Mouse (Mus musculus): ENCODE data around the gene Stam. TPM values are rescaled to one million over a fixed set of nuclear protein-coding genes. Genes with fewer than 3 reads are reported as not detected.
A peak's percentile ranks its signal among the peaks of the same experiment; 100 is the strongest.
"Not testable (repeated sequence)": the region's sequence is repeated elsewhere in the genome, so short reads cannot be mapped to it uniquely, and the experiment has no call there.

Stam gene
- polyA plus RNA-seq, 1 experiment, result 77.4 TPM

DNA sequence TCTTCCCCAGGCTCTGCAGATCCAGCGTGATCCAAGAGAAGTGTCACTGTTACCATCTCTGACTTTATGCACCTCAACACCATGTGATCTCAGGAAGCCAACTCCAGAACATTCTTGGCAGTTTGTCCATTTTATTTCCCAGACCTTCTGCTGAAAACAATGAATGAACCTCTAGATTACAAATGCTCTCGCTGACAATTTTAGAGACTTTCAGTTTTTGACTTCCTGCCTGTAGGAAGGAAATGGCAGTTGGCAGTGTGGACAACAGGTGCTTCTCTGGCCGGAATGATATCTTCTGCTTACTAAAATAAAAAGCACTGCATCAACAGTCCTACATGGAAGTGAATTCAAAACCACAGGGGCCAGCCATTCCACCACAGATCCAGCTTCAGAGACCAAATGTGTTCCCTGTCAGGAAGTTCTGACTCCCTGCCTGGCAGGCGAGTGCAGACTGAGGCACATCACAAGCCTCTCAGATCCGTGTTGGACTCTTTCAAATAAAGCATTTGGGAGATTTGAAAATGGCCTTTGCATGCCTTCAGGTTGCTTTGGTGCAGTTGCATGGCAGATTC is 90.6 kb downstream of the Stam start:
- DNase-seq (ENCODE audit: low read depth), result no peak
- TF ChIP-seq CTCF (IDR thresholded peaks at IDR 0.05; ENCODE audit: borderline replicate concordance, extremely low read depth, insufficient read depth, insufficient read length) (no peak), POLR2A (IDR thresholded peaks at IDR 0.05; ENCODE audit: borderline replicate concordance, extremely low read depth, insufficient read depth, insufficient read length, poor library complexity, severe bottlenecking) (no peak)

DNA sequence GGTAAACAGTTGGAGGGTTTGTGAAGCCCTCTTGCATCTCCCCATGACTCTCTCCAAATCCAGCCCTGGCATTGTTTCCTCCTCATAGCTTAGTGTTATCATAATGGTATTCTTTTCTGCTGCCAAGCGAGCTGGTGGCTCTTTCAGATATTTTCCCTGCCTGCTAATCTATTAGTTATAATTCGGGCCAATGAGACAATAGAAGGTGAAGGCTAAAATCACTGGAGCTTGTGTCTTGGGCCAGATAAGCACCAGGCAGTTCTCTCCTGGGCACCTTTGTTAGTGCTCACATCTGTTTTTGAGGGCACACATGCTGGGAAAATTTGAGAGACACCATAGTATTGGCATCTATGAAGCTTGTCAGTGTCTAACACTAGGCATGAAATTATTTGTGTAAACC is 91.2 kb downstream of the Stam start:
- TF ChIP-seq POLR2A (IDR thresholded peaks at IDR 0.05; ENCODE audit: borderline replicate concordance, extremely low read depth, insufficient read depth, insufficient read length, poor library complexity, severe bottlenecking) (no peak), CTCF (IDR thresholded peaks at IDR 0.05; ENCODE audit: borderline replicate concordance, extremely low read depth, insufficient read depth, insufficient read length) (no peak)
- no peak for DNase-seq (ENCODE audit: low read depth)

DNA sequence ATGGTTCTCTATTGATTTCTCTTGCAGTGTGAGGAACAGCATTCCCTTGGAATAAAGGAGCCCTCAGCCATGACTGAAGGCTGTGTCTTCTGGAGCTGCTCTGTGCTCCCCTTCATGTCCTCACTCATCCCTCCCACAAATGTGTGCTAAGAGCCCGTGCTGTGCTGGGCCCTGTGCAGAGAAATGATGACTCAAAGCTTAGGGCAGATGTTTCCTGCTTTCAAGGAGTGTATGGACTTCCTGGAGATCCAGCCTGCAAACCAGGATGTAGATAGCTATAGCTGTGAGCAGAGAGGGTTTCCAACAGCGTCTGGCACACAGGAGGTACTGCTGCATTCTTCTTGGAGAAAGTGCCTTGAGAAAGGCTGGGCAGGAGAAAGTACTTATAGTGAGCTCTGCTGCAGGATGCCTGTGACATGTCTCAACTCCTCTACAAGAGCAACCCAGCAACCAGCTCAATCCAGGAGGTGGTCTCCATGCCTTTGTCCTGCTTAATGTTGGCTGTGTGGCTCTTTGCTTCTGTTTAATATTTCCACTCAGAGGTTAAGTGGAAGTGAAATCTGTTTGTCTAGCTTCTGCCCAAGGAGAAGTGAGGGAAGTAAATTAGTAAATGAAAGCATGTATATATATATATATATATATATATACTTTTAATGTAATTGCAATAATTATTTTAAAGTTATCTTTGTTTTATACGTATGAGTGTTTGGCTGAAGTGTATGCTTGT is 91.9 kb downstream of the Stam start:
- no peak for TF ChIP-seq CTCF (IDR thresholded peaks at IDR 0.05; ENCODE audit: borderline replicate concordance, extremely low read depth, insufficient read depth, insufficient read length)
- TF ChIP-seq POLR2A (IDR thresholded peaks at IDR 0.05; ENCODE audit: borderline replicate concordance, extremely low read depth, insufficient read depth, insufficient read length, poor library complexity, severe bottlenecking), result no peak
- DNase-seq (ENCODE audit: low read depth), result peak; percentile 8

DNA sequence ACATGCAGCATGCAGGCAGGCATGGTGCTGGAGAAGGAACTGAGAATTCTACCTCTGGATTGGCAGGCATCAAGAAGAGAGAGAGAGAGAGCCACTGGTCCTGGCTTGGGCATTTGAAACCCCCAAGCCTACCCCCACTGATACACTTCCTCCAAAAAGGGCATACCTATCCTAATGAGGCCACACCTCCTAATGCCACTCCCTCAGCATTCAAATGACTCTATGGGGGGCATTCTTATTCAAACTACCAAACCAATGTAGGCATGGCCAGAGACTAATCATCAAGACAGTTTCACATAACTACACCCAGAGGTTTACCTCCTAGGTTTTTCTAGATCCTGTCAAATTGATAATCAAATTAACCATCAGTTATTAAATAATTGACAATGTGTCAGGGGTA is 93.8 kb downstream of the Stam start:
- TF ChIP-seq CTCF (IDR thresholded peaks at IDR 0.05; ENCODE audit: borderline replicate concordance, extremely low read depth, insufficient read depth, insufficient read length) (no peak), POLR2A (IDR thresholded peaks at IDR 0.05; ENCODE audit: borderline replicate concordance, extremely low read depth, insufficient read depth, insufficient read length, poor library complexity, severe bottlenecking) (no peak)
- DNase-seq (ENCODE audit: low read depth), result no peak

DNA sequence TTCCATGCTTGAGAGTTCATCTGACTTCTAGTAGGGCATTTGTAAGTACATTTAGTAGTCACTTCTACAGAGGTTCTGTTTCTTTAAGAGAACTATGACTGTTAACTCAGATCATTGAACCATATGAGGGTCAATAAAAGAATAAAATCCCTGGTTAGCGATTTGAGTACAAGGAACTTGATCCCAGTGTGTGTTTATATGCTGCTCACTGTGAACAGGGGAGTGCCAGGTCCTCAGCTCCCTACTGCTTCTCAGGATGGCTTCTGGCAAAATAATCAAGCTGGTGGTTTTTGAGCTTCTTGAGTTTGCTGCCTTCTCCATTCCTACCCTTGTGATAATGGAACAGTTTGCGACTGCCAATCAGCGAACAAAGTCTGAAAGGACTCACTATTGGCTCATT is 100.4 kb downstream of the Stam start, which contains the start of gene Tmem236:
TSS of gene Tmem236 (plus strand) at position 190 of the 400 bp plus-strand sequence.
- no peak for TF ChIP-seq CTCF (IDR thresholded peaks at IDR 0.05; ENCODE audit: borderline replicate concordance, extremely low read depth, insufficient read depth, insufficient read length)
- TF ChIP-seq POLR2A (IDR thresholded peaks at IDR 0.05; ENCODE audit: borderline replicate concordance, extremely low read depth, insufficient read depth, insufficient read length, poor library complexity, severe bottlenecking), result no peak
- no peak for DNase-seq (ENCODE audit: low read depth)

DNA sequence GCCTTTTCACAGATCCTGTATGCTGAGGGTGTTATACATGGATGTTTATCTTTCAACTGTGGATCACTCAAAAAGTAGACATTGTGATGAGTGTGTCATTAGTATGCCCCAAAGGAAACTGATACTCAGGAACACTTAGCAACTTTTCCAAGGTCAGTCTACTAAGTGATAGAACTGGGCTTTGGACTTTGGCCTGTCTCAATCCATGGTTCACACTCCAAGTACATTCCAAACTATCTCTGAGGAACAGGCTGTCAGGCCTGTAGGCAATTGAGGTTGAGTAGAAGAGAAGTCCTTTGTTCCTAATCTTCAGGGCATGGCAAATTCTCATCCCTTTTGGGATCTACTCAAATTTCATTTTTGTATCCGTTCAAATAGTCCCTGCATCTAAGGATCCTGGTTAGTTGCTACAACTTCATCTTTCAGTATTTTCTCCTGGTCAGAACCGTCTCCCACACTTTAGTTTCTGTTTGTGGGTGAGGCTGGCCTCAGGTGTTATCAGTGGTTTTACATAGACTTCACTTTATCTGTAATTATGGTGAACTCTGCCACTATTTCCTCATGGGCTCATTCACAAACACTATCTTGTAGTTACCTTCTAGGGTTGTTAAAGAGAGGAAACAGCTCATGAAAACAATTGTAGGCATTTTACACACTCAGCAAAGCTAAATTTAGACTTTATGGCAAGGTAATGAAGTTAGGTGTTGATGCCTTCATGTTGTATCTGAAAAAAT is 102.7 kb downstream of the Stam start:
- DNase-seq (ENCODE audit: low read depth), result no peak
- TF ChIP-seq POLR2A (IDR thresholded peaks at IDR 0.05; ENCODE audit: borderline replicate concordance, extremely low read depth, insufficient read depth, insufficient read length, poor library complexity, severe bottlenecking) (no peak), CTCF (IDR thresholded peaks at IDR 0.05; ENCODE audit: borderline replicate concordance, extremely low read depth, insufficient read depth, insufficient read length) (no peak)

DNA sequence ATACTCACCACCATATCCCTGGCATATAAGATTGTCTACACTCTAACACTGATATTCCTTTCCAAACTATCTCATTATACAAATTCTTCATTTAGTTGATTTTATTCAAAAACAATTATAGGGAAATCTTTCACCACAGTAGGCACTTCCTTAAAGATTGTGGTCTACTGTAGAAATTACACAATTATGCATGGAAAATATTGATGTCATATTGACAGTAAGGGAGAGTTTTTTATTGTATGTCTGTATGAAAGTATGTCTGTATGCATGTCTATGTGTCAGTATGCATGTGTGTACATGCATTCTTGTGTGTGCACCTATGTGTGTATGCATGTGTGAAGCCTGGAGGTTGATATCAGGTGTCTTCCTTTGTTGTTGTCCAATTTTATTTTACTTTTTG is 110.5 kb downstream of the Stam start:
- TF ChIP-seq POLR2A (IDR thresholded peaks at IDR 0.05; ENCODE audit: borderline replicate concordance, extremely low read depth, insufficient read depth, insufficient read length, poor library complexity, severe bottlenecking), result no peak
- no peak for TF ChIP-seq CTCF (IDR thresholded peaks at IDR 0.05; ENCODE audit: borderline replicate concordance, extremely low read depth, insufficient read depth, insufficient read length)
- no peak for DNase-seq (ENCODE audit: low read depth)

DNA sequence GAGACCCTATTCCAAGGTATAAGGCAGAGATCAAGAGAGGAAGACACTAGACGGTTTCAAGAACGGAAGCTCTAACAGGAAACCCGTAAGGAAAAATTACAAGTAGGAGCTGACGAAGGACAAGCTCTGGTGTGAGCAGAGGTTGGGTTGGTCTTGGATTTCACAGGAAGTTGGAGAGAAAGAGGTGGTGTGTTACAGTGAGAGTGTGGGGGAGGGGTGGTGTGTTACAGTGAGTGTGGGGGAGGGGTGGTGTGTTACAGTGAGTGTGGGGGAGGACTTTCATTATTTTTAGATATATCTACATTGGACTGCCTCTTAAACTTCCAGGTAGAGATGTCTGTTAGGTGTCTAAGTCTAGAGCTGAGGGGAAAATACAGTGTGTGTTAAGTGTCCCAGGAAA is 116.8 kb downstream of the Stam start:
- TF ChIP-seq POLR2A (IDR thresholded peaks at IDR 0.05; ENCODE audit: borderline replicate concordance, extremely low read depth, insufficient read depth, insufficient read length, poor library complexity, severe bottlenecking) (no peak), CTCF (IDR thresholded peaks at IDR 0.05; ENCODE audit: borderline replicate concordance, extremely low read depth, insufficient read depth, insufficient read length) (no peak)
- DNase-seq (ENCODE audit: low read depth), result no peak

DNA sequence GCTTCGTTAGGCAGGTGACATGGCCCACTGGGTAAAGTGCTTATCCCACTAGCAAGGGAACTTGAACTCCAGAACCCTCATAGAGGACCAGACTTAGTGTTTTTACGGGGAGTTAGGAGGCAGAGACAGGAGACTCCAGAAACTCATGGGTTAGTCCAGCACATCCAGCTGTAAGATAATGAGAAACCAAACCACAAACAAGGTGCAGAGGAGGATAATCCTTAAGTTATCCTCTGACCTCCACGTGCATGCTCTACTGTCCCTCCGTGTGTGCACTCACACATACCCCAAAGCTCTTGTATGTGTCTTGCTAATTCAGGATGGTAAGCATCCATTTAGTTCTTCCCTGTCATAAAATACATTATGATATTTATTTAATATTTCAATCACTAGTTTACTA is 117.7 kb downstream of the Stam start:
- DNase-seq (ENCODE audit: low read depth), result no peak
- no peak for TF ChIP-seq POLR2A (IDR thresholded peaks at IDR 0.05; ENCODE audit: borderline replicate concordance, extremely low read depth, insufficient read depth, insufficient read length, poor library complexity, severe bottlenecking)
- TF ChIP-seq CTCF (IDR thresholded peaks at IDR 0.05; ENCODE audit: borderline replicate concordance, extremely low read depth, insufficient read depth, insufficient read length), result no peak

DNA sequence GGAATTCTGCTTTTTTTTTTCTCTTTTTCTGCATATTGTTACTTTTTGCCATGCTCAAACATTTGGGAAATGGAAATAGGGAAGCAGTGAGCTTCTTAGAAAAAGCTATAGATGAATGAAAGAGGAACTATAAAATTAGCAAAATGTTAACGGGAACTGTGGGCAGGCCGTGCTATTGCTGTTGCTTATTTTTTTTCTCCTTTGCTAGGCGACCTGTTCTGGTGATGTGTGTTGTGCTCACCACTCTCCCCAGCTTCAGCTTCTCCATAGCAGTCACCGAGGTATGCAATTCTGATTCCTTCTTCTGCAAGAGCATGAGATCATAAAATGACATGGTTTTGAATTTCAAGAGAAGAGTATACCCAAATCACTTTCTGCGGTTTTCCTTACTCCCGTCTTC is 118.1 kb downstream of the Stam start:
- no peak for DNase-seq (ENCODE audit: low read depth)
- TF ChIP-seq POLR2A (IDR thresholded peaks at IDR 0.05; ENCODE audit: borderline replicate concordance, extremely low read depth, insufficient read depth, insufficient read length, poor library complexity, severe bottlenecking), result no peak
- no peak for TF ChIP-seq CTCF (IDR thresholded peaks at IDR 0.05; ENCODE audit: borderline replicate concordance, extremely low read depth, insufficient read depth, insufficient read length)

DNA sequence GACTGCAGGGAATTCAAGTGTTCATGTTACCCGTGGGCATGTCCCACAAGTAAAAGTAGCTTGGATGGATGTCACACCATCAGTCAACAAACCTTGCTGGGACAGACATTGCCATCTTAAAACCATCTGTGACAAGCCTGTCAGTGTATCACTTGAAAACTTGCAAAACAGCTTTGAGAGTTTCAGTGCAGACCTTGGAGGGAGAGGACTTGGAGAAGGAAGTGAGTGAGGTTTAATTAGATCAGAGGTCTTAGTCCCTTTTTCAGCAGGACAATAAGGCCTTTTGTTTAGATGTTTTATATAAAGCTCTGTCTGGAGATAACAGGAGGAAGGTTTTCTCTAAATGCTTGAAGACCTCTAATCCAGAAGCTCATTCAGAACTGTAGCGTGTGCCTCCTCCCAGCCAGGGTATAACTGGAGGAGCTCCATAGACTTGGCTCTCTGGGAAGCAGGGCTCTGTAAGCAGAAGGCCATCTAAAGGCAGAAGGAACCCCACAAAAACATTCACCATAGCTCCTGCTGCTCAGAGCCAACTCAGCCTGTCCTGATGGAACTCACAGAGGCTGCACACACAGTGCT is 124.5 kb downstream of the Stam start:
- DNase-seq (ENCODE audit: low read depth), result not testable (repeated sequence)

Other genes starting within 250 kb of the Stam start
- gene Hacd1, start 18.0 kb upstream of the Stam start, polyA plus RNA-seq (2012; rRNA removed), result 51.8 and 56.5 TPM in 2 replicates
- gene Tmem236, start 100.4 kb downstream of the Stam start, polyA plus RNA-seq (2012; rRNA removed), result 0.14 TPM in 2 replicates
- gene Mrc1, start 155.3 kb downstream of the Stam start, polyA plus RNA-seq (2012; rRNA removed), result 3.2 and 5.1 TPM in 2 replicates

Data from brain, embryonic 14.5 days (tissue).